Mouse (Mus musculus) CD4-positive, CD25-positive, alpha-beta regulatory T cell, adult 9 weeks (primary cell): ENCODE measurements around the gene Myh15. TPM values are rescaled to one million over a fixed set of nuclear protein-coding genes. Genes with fewer than 3 reads are reported as not detected.

ENCODE experiments used
- polyA plus RNA-seq: library from polyadenylated mRNA; unstranded; fragments of 100-300 nt; shearing (Covaris generic); gene quantifications from one replicate; pipeline ENCODE4 v1.2.1, GENCODE M21; 2017

The Myh15 gene
- 0.04 TPM for polyA plus RNA-seq

DNA sequence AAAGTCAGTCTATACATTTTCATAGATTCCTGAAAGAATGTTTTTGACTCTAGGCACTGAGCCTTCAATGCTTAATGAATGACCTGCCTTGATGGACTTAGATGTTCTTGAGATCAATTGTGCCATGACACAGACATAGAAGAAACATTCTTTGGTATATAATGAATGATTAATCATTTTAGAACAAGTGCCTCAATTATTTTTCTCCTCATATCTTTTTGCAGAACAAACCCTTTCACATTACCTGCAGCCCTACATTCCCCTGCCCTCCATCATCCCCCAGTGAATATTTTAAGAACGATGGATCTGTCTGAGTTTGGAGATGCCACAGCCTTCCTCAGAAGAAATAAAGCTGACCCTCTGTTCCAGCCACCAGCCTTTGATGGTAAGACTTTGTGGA is at the start of gene Myh15:
Gene Myh15, plus strand, starts transcription at position 301 of the 400 bp plus-strand sequence.

Other genes with a start within 250 kb of the Myh15 start
- gene Retnlb, start 240.6 kb upstream of the Myh15 start, polyA plus RNA-seq: not detected
- not detected for gene Retnla, start 214.9 kb upstream of the Myh15 start, polyA plus RNA-seq
- not detected for gene Retnlg, start 184.9 kb upstream of the Myh15 start, polyA plus RNA-seq
- gene Dzip3, start 63.3 kb upstream of the Myh15 start, polyA plus RNA-seq: 3.1 TPM
- 3.4 TPM for gene Cip2a, start 63.3 kb upstream of the Myh15 start, polyA plus RNA-seq